Mouse (Mus musculus): Measurements from ENCODE around the gene Cript. TPM values are rescaled to one million over a fixed set of nuclear protein-coding genes. Genes with fewer than 3 reads are reported as not detected.

Gene Cript
- polyA plus RNA-seq, 1 experiment from 2014 or later: 115 TPM

DNA sequence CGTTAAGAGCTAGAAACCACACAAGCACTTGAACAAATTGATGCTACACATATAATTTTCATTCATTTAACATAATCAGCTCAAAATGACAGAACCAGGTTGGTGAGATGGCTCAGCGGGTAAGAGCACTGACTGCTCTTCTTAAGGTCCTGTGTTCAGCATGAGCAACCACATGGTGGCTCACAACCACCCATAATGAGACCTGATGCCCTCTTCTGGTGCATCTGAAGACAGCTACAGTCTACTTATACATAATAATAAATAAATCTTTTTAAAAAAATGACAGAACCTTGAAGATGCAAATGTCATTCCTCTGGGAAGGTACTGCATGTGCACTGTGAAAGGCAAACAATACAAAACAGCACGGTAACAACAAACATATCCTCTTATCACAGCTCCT lies 16.4 kb upstream of the Cript start:
- no peak for ATAC-seq (ENCODE audit: insufficient number of reproducible peaks, low FRiP score)
- Histone ChIP-seq H3K9me3 (replicated peaks) (no peaks in the 10 kb centered on the region; the same call in 1 of the 2 replicates), H3K4me1 (replicated peaks) (no peaks in the 10 kb centered on the region), H3K36me3 (peaks cover 14% of the 10 kb centered on the region), H3K4me3 (no peak overlapping the region), H3K27me3 (replicated peaks) (no peaks in the 10 kb centered on the region), H3K9ac (no peak overlapping the region), H3K4me2 (no peak overlapping the region), H3K27ac (ENCODE audit: poor library complexity, severe bottlenecking) (no peak overlapping the region)
- 84% methylated on average over 3 of the region's 3 CpGs for WGBS

DNA sequence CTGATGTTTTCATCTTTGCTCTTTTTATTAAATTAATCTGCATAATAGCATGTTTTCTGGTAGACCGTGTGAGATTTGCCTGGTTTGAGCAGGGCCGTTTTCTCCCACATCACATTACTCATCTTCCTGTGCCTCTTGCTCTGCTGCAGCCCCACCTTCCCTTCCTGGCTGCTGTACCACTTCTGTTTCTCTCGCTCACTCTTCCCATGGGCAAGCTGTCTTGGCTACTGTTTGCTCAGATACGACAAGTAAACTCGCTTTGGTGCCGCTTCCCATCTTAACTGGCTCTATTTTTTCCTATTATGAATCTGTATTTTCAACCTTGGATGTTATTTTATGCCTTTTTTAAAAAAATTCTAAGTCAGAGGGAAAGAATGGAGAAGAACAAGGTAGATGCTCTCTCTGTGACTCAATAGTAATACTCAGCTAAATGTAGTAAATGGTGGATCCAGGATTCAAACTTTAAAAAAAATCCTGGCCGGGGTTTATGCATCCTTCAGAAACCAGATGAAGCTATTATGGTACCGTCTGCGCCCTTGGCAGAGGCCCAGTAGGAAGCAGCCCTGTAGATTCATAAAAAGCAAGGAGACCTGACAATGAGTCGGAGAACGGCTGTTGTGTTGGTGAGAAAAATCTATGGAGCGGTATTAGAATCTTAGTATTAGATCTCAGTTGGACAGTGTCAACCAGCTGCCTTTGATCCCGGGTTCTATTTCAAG lies 13.9 kb upstream of the Cript start:
- Histone ChIP-seq H3K9me3 (replicated peaks) (no peaks in the 10 kb centered on the region; the same call in 1 of the 2 replicates), H3K36me3 (peaks cover 15% of the 10 kb centered on the region), H3K4me2 (no peak overlapping the region), H3K27me3 (replicated peaks) (no peaks in the 10 kb centered on the region), H3K9ac (no peak overlapping the region), H3K4me3 (no peak overlapping the region), H3K4me1 (replicated peaks) (no peaks in the 10 kb centered on the region), H3K27ac (ENCODE audit: poor library complexity, severe bottlenecking) (no peak overlapping the region)
- ATAC-seq (ENCODE audit: insufficient number of reproducible peaks, low FRiP score): no peak
- WGBS: 87% methylated on average over 13 of the region's 13 CpGs

DNA sequence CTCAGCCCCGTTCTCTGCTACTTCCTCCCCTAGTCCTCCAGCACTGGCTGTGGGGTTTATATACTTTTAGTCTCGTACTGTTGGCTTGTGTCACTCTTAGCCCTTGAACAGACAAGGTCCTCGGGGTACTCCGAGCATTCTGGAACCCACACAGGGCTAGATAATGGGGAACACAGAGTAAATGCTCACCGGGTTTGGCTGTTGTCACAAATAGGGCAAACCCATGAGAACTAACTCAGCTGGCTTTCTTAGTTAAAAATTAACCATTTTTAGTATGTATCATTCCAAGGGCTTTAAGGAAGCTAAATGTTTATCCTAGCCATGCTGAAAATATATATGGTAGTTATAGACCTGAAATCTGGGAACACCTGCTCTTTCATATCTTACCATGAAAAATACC lies 5.7 kb upstream of the Cript start:
- WGBS: 86% methylated on average over 5 of the region's 5 CpGs
- Histone ChIP-seq H3K36me3 (peaks cover 8% of the 10 kb centered on the region; the same call in 1 of the 2 replicates), H3K4me3 (no peak overlapping the region), H3K9ac (no peak overlapping the region), H3K9me3 (replicated peaks) (no peaks in the 10 kb centered on the region), H3K4me2 (no peak overlapping the region), H3K4me1 (replicated peaks) (peaks cover 9% of the 10 kb centered on the region; the same call in 1 of the 2 replicates), H3K27me3 (replicated peaks) (no peaks in the 10 kb centered on the region), H3K27ac (ENCODE audit: poor library complexity, severe bottlenecking) (no peak overlapping the region)
- ATAC-seq (ENCODE audit: insufficient number of reproducible peaks, low FRiP score): no peak

GRCm38 (mm10) chr17:87024491-87025242 lies 683 bp upstream of the Cript start:
- H3K4me1 ChIP-seq (replicated peaks): peaks cover 15% of the 10 kb centered on the region

DNA sequence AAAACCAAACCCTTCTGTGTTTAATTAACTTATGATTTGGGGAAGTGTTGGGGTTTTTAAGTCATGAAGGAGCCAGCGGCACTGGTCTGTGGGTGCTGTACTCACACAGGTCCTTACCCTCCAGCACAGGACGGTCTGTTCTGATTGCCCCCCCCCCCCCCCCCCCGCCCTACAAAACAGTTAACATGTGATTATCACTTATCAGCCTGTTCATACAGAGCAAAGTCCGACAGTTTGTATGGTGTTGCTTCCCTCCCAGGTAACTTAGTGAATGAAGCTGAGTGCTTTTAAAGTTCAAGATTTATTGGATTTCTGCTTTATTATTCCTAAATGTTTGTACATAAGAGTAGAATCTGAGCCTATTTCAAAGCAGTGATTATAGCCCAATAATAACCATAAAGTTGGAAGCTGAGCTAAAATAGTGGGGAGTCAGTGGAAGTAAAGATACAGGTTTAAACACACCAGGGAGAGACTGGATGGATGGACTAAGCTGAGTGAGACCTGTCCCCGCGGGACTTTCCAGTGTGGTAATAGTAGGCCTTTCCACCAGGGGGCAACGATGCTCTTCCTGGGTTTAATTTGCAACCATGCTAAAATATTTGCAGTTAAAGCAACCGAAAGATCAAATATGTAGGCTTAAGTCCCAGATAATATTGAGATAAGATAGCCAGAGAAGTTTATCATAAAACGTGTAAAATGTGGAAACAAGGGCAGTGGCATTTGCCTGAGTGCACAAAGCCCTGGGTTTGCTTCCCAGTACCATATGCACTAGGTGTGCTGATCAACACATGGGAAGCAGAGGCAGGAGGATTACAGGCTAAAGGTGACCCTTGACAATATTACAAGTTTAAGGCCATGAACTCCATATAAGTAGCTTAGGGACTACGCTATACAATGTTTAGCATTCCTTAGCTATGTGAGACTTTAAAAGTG lies 11.1 kb downstream of the Cript start:
- 49% methylated on average over 9 of the region's 10 CpGs for WGBS
- H3K4me1 ChIP-seq (replicated peaks): no peaks in the 10 kb centered on the region
- no peak overlapping the region for H3K27ac ChIP-seq (ENCODE audit: poor library complexity, severe bottlenecking)
- ATAC-seq (ENCODE audit: insufficient number of reproducible peaks, low FRiP score): no peak
- H3K9ac ChIP-seq: no peak overlapping the region
- H3K27me3 ChIP-seq (replicated peaks): no peaks in the 10 kb centered on the region
- H3K9me3 ChIP-seq (replicated peaks): no peaks in the 10 kb centered on the region
- H3K4me2 ChIP-seq: no peak overlapping the region
- H3K36me3 ChIP-seq: peaks cover 33% of the 10 kb centered on the region
- H3K4me3 ChIP-seq: no peak overlapping the region

More at GRCm38 (mm10) chr17:87024491-87025242, 683 bp upstream of the Cript start:
- H3K9ac ChIP-seq: peak overlapping the region; percentile 79
- no peaks in the 10 kb centered on the region for H3K27me3 ChIP-seq (replicated peaks)
- H3K9me3 ChIP-seq (replicated peaks): 0 out of 2 replicates have a peak, but pooled peaks cover 3% of the 10 kb centered on the region
- H3K4me3 ChIP-seq: peak overlapping the region; percentile 89
- ATAC-seq (ENCODE audit: insufficient number of reproducible peaks, low FRiP score): peak; percentile 66
- WGBS: 1% methylated on average over 55 of the region's 55 CpGs
- no peak overlapping the region for H3K27ac ChIP-seq (ENCODE audit: poor library complexity, severe bottlenecking)
- H3K4me2 ChIP-seq: peak overlapping the region; percentile 98
- peaks cover 20% of the 10 kb centered on the region for H3K36me3 ChIP-seq

DNA sequence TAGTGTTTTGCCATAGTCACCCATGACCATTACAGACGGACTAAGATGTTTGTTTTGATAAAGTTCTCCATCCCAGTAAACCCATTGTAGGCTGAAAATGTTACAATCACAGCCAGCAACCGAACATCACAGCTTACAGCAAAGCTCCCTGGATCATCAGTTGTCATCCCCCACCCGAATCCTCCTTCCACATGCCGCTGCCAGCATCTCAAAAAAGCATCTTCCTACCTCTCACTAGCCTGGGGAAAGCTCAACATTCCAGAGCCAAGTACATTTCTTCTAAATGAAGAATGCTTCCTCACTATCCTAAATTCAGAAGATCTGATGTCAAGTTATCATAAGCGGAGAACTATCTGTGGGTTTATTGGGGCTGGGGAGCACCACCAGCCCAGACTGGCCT lies 13.1 kb downstream of the Cript start:
- no peak overlapping the region for H3K4me2 ChIP-seq
- WGBS: 84% methylated on average over 5 of the region's 5 CpGs

GRCm38 (mm10) chr17:87041739-87042138 lies 16.4 kb downstream of the Cript start:
- no peak for ATAC-seq (ENCODE audit: insufficient number of reproducible peaks, low FRiP score)
- 0 out of 2 replicates have a peak, but pooled peaks cover 9% of the 10 kb centered on the region for H3K27me3 ChIP-seq (replicated peaks)
- H3K4me3 ChIP-seq: no peak overlapping the region
- H3K9me3 ChIP-seq (replicated peaks): no peaks in the 10 kb centered on the region
- H3K4me1 ChIP-seq (replicated peaks): no peaks in the 10 kb centered on the region
- H3K27ac ChIP-seq (ENCODE audit: poor library complexity, severe bottlenecking): no peak overlapping the region
- peak overlapping the region; percentile 10 for H3K4me2 ChIP-seq
- WGBS: 57% methylated on average over 19 of the region's 19 CpGs
- H3K36me3 ChIP-seq: peaks cover 5% of the 10 kb centered on the region; the same call in 1 of the 2 replicates
- no peak overlapping the region for H3K9ac ChIP-seq

More for the DNA sequence above, 13.1 kb downstream of the Cript start:
- Histone ChIP-seq H3K27ac (ENCODE audit: poor library complexity, severe bottlenecking) (no peak overlapping the region), H3K4me3 (no peak overlapping the region), H3K9me3 (replicated peaks) (no peaks in the 10 kb centered on the region), H3K27me3 (replicated peaks) (0 out of 2 replicates have a peak, but pooled peaks cover 4% of the 10 kb centered on the region), H3K9ac (no peak overlapping the region), H3K4me1 (replicated peaks) (no peaks in the 10 kb centered on the region), H3K36me3 (peaks cover 21% of the 10 kb centered on the region)
- ATAC-seq (ENCODE audit: insufficient number of reproducible peaks, low FRiP score): no peak

- ATAC-seq (ENCODE audit: insufficient number of reproducible peaks, low FRiP score): peak; percentile 45; the same call in 1 of the 2 replicates
- H3K4me2 ChIP-seq: no peak overlapping the region
- no peak overlapping the region for H3K4me3 ChIP-seq
- WGBS: 3% methylated on average over 15 of the region's 15 CpGs
- no peaks in the 10 kb centered on the region for H3K36me3 ChIP-seq
- H3K27me3 ChIP-seq (replicated peaks): 0 out of 2 replicates have a peak, but pooled peaks cover 9% of the 10 kb centered on the region
- H3K9ac ChIP-seq: no peak overlapping the region
- no peaks in the 10 kb centered on the region for H3K9me3 ChIP-seq (replicated peaks)
- no peak overlapping the region for H3K27ac ChIP-seq (ENCODE audit: poor library complexity, severe bottlenecking)
- H3K4me1 ChIP-seq (replicated peaks): no peaks in the 10 kb centered on the region
These were observed 19.0 kb downstream of the Cript start for GRCm38 (mm10) chr17:87044364-87044763.

- Histone ChIP-seq H3K4me3 (no peak overlapping the region), H3K4me2 (no peak overlapping the region)
- ATAC-seq (ENCODE audit: insufficient number of reproducible peaks, low FRiP score): no peak
These were observed 19.4 kb downstream of the Cript start for GRCm38 (mm10) chr17:87044796-87045195.

DNA sequence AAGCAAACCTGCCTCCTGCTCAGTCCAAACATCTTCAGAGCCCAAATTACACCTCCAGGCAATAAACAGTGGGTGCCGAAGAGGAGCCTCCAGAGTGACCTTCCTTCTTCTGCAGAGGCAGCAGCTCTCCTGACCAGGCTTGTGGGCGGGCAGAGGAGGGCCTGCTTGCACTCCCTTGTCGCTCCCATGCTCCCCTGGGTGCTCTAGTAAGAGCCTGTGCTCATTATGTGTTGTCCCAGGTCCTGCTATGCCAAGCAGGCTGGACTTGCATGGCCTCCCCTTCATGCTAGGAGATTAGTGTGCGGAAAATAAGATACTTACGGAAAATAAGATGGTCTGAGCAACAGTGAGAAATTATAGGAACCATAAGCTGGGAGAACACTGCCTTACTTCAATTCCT lies 24.3 kb downstream of the Cript start:
- H3K4me1 ChIP-seq (replicated peaks): peaks cover under 1% of the 10 kb centered on the region
- ATAC-seq (ENCODE audit: insufficient number of reproducible peaks, low FRiP score): no peak
- no peak overlapping the region for H3K9ac ChIP-seq
- WGBS: 55% methylated on average over 5 of the region's 5 CpGs
- H3K4me3 ChIP-seq: no peak overlapping the region
- no peaks in the 10 kb centered on the region for H3K9me3 ChIP-seq (replicated peaks)
- H3K36me3 ChIP-seq: no peaks in the 10 kb centered on the region
- no peak overlapping the region for H3K27ac ChIP-seq (ENCODE audit: poor library complexity, severe bottlenecking)
- no peak overlapping the region for H3K4me2 ChIP-seq
- H3K27me3 ChIP-seq (replicated peaks): 0 out of 2 replicates have a peak, but pooled peaks cover 5% of the 10 kb centered on the region

More at GRCm38 (mm10) chr17:87044796-87045195, 19.4 kb downstream of the Cript start:
- Histone ChIP-seq H3K27ac (ENCODE audit: poor library complexity, severe bottlenecking) (no peak overlapping the region), H3K27me3 (replicated peaks) (0 out of 2 replicates have a peak, but pooled peaks cover 9% of the 10 kb centered on the region), H3K9ac (no peak overlapping the region), H3K9me3 (replicated peaks) (no peaks in the 10 kb centered on the region), H3K4me1 (replicated peaks) (no peaks in the 10 kb centered on the region), H3K36me3 (no peaks in the 10 kb centered on the region)
- WGBS: 78% methylated on average over 8 of the region's 8 CpGs

All from heart, embryonic 12.5 days (tissue).